Mouse (Mus musculus) olfactory bulb, adult 2 months (tissue): ENCODE measurements around the gene Ogfod3.

Experiments used
- CTCF ChIP-seq: fragments of 200-500 bp; IDR thresholded peaks from 2 replicates; pipeline ENCODE4 v1.5.1; 2012; ENCODE audit warnings: low read depth, mild to moderate bottlenecking, low read length, moderate library complexity; ENCODE audit not compliant: insufficient read depth
- POLR2A ChIP-seq: fragments of 200-500 bp; IDR thresholded peaks from 2 replicates; pipeline ENCODE4 v1.6.1; 2012; ENCODE audit warnings: mild to moderate bottlenecking, low read depth, low read length, moderate library complexity; ENCODE audit not compliant: insufficient read depth

GRCm38 (mm10) chr11:121143325-121144015 is 61.0 kb downstream of the Ogfod3 start:
- TF ChIP-seq CTCF: no peak
- TF ChIP-seq POLR2A: no peak
